Mouse (Mus musculus): Measurements from ENCODE around the gene Tas1r2.

DNA sequence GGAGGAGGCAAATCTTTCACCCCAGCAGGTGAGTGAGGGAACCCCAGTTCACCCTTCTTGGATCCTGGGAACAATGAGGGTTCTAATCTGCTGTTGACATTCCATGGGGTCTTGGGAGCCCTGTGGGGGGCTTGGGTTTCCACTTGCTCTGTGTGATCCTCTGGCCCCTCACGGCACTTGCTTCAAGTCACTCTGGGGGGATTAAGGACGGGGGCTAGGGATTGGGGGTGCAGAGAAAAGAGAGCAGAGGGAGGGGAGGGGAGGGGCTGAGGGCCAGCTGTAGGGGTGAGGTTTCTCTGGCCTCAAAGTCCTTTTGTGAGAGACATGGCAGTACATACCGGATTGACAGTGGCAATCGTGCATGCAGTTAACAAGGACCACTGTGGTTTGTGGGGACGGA, 40.0 kb downstream of the Tas1r2 start:
- TF ChIP-seq CTCF (IDR thresholded peaks at IDR 0.05), result no peak
- TF ChIP-seq EP300 (IDR thresholded peaks at IDR 0.05), result no peak

Data from lung, postnatal 0 days (tissue).